Mouse (Mus musculus): ENCODE results near the gene Vmn1r11. TPM values are rescaled to one million over a fixed set of nuclear protein-coding genes. Genes with fewer than 3 reads are reported as not detected.

Vmn1r11 gene
- not detected for total RNA-seq (2021)

- no peak for DNase-seq (ENCODE audit: low spot score in 2 of 2)
- intact Hi-C loops (cut with DNase I): no loop called here
Observed at GRCm38 (mm10) chr6:57133155-57133554, at the start of gene Vmn1r11. Gene Vmn1r11, plus strand, starts transcription at chr6:57133455.

- no peak for DNase-seq (ENCODE audit: low spot score in 2 of 2)
- intact Hi-C loops (cut with DNase I): no loop called here
Observed at GRCm38 (mm10) chr6:57106358-57106757, 26.9 kb upstream of the Vmn1r11 start.

GRCm38 (mm10) chr6:57109154-57109553 lies 24.1 kb upstream of the Vmn1r11 start, which contains the start of gene Vmn1r10:
Gene Vmn1r10, plus strand, starts transcription at chr6:57109454.
- no peak for DNase-seq (ENCODE audit: low spot score in 2 of 2)
- intact Hi-C loops (cut with DNase I): no loop called here

GRCm38 (mm10) chr6:57156619-57157018 lies 23.4 kb downstream of the Vmn1r11 start, which contains the start of gene Vmn1r12:
Gene Vmn1r12, plus strand, starts transcription at chr6:57156919.
- intact Hi-C loops (cut with DNase I): no loop called here

More at GRCm38 (mm10) chr6:57156619-57157018, 23.4 kb downstream of the Vmn1r11 start, which contains the start of gene Vmn1r12:
- DNase-seq (ENCODE audit: low spot score in 2 of 2): no peak

Other genes starting within 250 kb of the Vmn1r11 start
- 10 to 100 TPM; 52.3 to 52.9 TPM for gene Nt5c3, start 209.5 kb upstream of the Vmn1r11 start, total RNA-seq (2021)
- under 1 TPM; 0.15 to 0.57 TPM for gene Vmn1r4, start 209.4 kb upstream of the Vmn1r11 start, total RNA-seq (2021)
- gene Vmn1r5, start 163.2 kb upstream of the Vmn1r11 start, total RNA-seq (2021): not detected
- gene Vmn1r6, start 136.2 kb upstream of the Vmn1r11 start, total RNA-seq (2021): not detected
- not detected for gene Vmn1r7, start 108.1 kb upstream of the Vmn1r11 start, total RNA-seq (2021)
- gene Vmn1r8, start 101.2 kb upstream of the Vmn1r11 start, total RNA-seq (2021): not detected
- gene Vmn1r9, start 66.7 kb upstream of the Vmn1r11 start, total RNA-seq (2021): not detected
- gene Vmn1r10, start 24.0 kb upstream of the Vmn1r11 start, total RNA-seq (2021): not detected
- gene Vmn1r12, start 23.5 kb downstream of the Vmn1r11 start, total RNA-seq (2021): not detected
- not detected for gene Vmn1r13, start 69.8 kb downstream of the Vmn1r11 start, total RNA-seq (2021)
- gene Vmn1r14, start 98.2 kb downstream of the Vmn1r11 start, total RNA-seq (2021): not detected
- not detected for gene Vmn1r15, start 124.5 kb downstream of the Vmn1r11 start, total RNA-seq (2021)
- not detected for gene Vmn1r16, start 196.0 kb downstream of the Vmn1r11 start, total RNA-seq (2021)
- gene Vmn1r17, start 230.3 kb downstream of the Vmn1r11 start, total RNA-seq (2021): not detected

Measured in left cerebral cortex, postnatal 36 days (tissue).